Mouse (Mus musculus): ENCODE measurements around the gene Tpt1. TPM values are rescaled to one million over a fixed set of nuclear protein-coding genes. Genes with fewer than 3 reads are reported as not detected.

Tpt1 gene
- polyA plus RNA-seq, 1 experiment from 2014 or later = 998 TPM

- Histone ChIP-seq H3K36me3 (no peaks in the 10 kb centered on the region), H3K4me1 (no peaks in the 10 kb centered on the region), H3K27me3 (no peaks in the 10 kb centered on the region), H3K9me3 (no peaks in the 10 kb centered on the region), H3K27ac (no peak overlapping the region), H3K9ac (no peak overlapping the region), H3K4me2 (no peak overlapping the region), H3K4me3 (no peak overlapping the region)
- ATAC-seq (ENCODE audit: borderline replicate concordance, extremely low read depth, low FRiP score, low TSS enrichment) = no peak
- WGBS = 77% methylated on average over 5 of the region's 5 CpGs
Measured at GRCm38 (mm10) chr14:75883873-75884272, 39.0 kb downstream of the Tpt1 start.

GRCm38 (mm10) chr14:75892118-75892517 lies 47.2 kb downstream of the Tpt1 start:
- Histone ChIP-seq H3K36me3 (peaks cover 5% of the 10 kb centered on the region), H3K4me2 (no peak overlapping the region), H3K27ac (no peak overlapping the region), H3K9ac (no peak overlapping the region), H3K27me3 (no peaks in the 10 kb centered on the region), H3K9me3 (no peaks in the 10 kb centered on the region), H3K4me1 (no peaks in the 10 kb centered on the region), H3K4me3 (no peak overlapping the region)
- WGBS = 85% methylated on average over 9 of the region's 9 CpGs
- no peak for ATAC-seq (ENCODE audit: borderline replicate concordance, extremely low read depth, low FRiP score, low TSS enrichment)

Other genes with a start within 250 kb of the Tpt1 start
- not detected in 2 replicates for gene Erich6b, start 202.8 kb upstream of the Tpt1 start, polyA plus RNA-seq (2015; fragmentation: Nextera tagmentation; extraction: Ambion mirVana)
- gene Cog3, start 90.6 kb upstream of the Tpt1 start, polyA plus RNA-seq (2015; fragmentation: Nextera tagmentation; extraction: Ambion mirVana) = 20.9 TPM in 2 replicates
- gene Slc25a30, start 58.1 kb upstream of the Tpt1 start, polyA plus RNA-seq (2015; fragmentation: Nextera tagmentation; extraction: Ambion mirVana) = 3.6 and 3.8 TPM in 2 replicates
- gene Kctd4, start 109.9 kb downstream of the Tpt1 start, polyA plus RNA-seq (2015; fragmentation: Nextera tagmentation; extraction: Ambion mirVana) = 0.29 and 0.32 TPM in 2 replicates
- gene Gtf2f2, start 165.8 kb downstream of the Tpt1 start, polyA plus RNA-seq (2015; fragmentation: Nextera tagmentation; extraction: Ambion mirVana) = 30.8 and 33.0 TPM in 2 replicates

Data from lung, embryonic 15.5 days (tissue).